Mouse (Mus musculus) olfactory bulb, adult 2 months (tissue): Measurements from ENCODE around the gene BC024063.
"Not testable (repeated sequence)": the region's sequence is repeated elsewhere in the genome, so short reads cannot be mapped to it uniquely, and the experiment has no call there.

Experiments used
- CTCF ChIP-seq: fragments of 200-500 bp; IDR thresholded peaks from 2 replicates; pipeline ENCODE4 v1.5.1; 2012; ENCODE audit warnings: low read depth, mild to moderate bottlenecking, low read length, moderate library complexity; ENCODE audit not compliant: insufficient read depth
- POLR2A ChIP-seq: fragments of 200-500 bp; IDR thresholded peaks from 2 replicates; pipeline ENCODE4 v1.6.1; 2012; ENCODE audit warnings: mild to moderate bottlenecking, low read depth, low read length, moderate library complexity; ENCODE audit not compliant: insufficient read depth

DNA sequence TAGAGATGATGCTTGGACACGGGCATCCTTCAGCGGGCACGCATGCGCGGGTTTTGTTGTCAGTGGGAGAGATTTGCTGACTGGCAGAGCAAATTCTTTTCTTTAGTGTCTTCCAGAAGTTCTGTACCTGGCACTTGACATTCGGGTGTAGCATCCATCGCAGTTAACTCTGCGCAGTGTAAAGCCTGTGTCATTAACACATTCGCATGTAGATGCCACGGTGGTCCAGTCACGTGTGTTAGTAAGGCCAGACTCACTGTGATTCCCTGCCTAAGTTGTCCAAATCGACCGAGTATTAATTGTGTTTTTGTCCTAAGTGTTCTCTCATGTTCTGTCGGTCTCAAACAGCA, 444 bp downstream of the BC024063 start:
- not testable (repeated sequence) for TF ChIP-seq POLR2A, CTCF
